Mouse (Mus musculus) heart, postnatal 4 days (tissue): ENCODE measurements at regions not wholly inside any gene's neighbourhood (a gene's known extent, or its start where the extent isn't known, plus 50 kb on each side); places are given as distances from the start of the nearest gene placed in this dataset.
A peak's percentile ranks its signal among the peaks of the same experiment; 100 is the strongest.

Source experiments
- DNase-seq: peaks from one replicate; pipeline ENCODE4 v3.0.0; 2021

GRCm38 (mm10) chr13:37503898-37504297 is 158.9 kb downstream of the Ly86 start:
- no peak for DNase-seq

- no peak for DNase-seq
Measured at GRCm38 (mm10) chr13:37504373-37504772, 159.4 kb downstream of the Ly86 start.

GRCm38 (mm10) chr13:37505617-37506016 is 160.6 kb downstream of the Ly86 start:
- no peak for DNase-seq

- DNase-seq = peak; percentile 55
Measured at GRCm38 (mm10) chr13:37506046-37506445, 161.0 kb downstream of the Ly86 start.

GRCm38 (mm10) chr13:37506701-37507100 is 161.7 kb downstream of the Ly86 start:
- DNase-seq = no peak

GRCm38 (mm10) chr13:37507146-37507545 is 162.1 kb downstream of the Ly86 start:
- DNase-seq = no peak

GRCm38 (mm10) chr13:37508385-37509351 is 163.7 kb downstream of the Ly86 start:
- DNase-seq = peak; percentile 43

GRCm38 (mm10) chr13:37509352-37509851 is 164.4 kb downstream of the Ly86 start:
- DNase-seq = peak; percentile 49

- no peak for DNase-seq
Measured at GRCm38 (mm10) chr13:37510511-37510910, 165.5 kb downstream of the Ly86 start.

GRCm38 (mm10) chr13:37511006-37511405 is 166.0 kb downstream of the Ly86 start:
- no peak for DNase-seq

GRCm38 (mm10) chr13:37511406-37511805 is 166.4 kb downstream of the Ly86 start:
- DNase-seq = no peak

GRCm38 (mm10) chr13:37512781-37513180 is 167.8 kb downstream of the Ly86 start:
- no peak for DNase-seq

GRCm38 (mm10) chr13:37513206-37513904 is 168.3 kb downstream of the Ly86 start:
- DNase-seq = no peak

GRCm38 (mm10) chr13:37513905-37514607 is 169.0 kb downstream of the Ly86 start:
- DNase-seq = peak; percentile 65

GRCm38 (mm10) chr13:37514641-37515305 is 169.8 kb downstream of the Ly86 start:
- no peak for DNase-seq

- DNase-seq = no peak
Measured at GRCm38 (mm10) chr13:37517055-37517807, 172.2 kb downstream of the Ly86 start.

GRCm38 (mm10) chr13:37519948-37520347 is 174.9 kb downstream of the Ly86 start:
- DNase-seq = no peak

- no peak for DNase-seq
Measured at GRCm38 (mm10) chr13:37525097-37525726, 180.2 kb downstream of the Ly86 start.

- DNase-seq = no peak
Measured at GRCm38 (mm10) chr13:37526102-37526501, 181.1 kb downstream of the Ly86 start.

GRCm38 (mm10) chr13:37528380-37528779 is 183.4 kb downstream of the Ly86 start:
- DNase-seq = no peak

GRCm38 (mm10) chr13:37528876-37529275 is 183.9 kb downstream of the Ly86 start:
- no peak for DNase-seq
